Mouse (Mus musculus) heart, embryonic 13.5 days (tissue): Measurements from ENCODE around the gene Nostrin. TPM values are rescaled to one million over a fixed set of nuclear protein-coding genes. Genes with fewer than 3 reads are reported as not detected.

Experiments used
- ATAC-seq: fragments of 200-750 bp; cut with Nextera tagmentation; 2 replicates; pipeline ENCODE4 v1.8.0; 2017; ENCODE audit warnings: moderate TSS enrichment; ENCODE audit not compliant: insufficient number of reproducible peaks, low FRiP score, low TSS enrichment; ENCODE audit errors: extremely low read depth
- H3K27ac ChIP-seq: fragments of 300-500 bp; sonication (generic); replicated peaks from 2 replicates; pipeline ENCODE4 v1.5.1; 2015; ENCODE audit warnings: moderate library complexity, mild to moderate bottlenecking, inconsistent platforms
- H3K27me3 ChIP-seq: fragments of 300-500 bp; sonication (generic); replicated peaks from 2 replicates; pipeline ENCODE4 v1.6.1; 2015; ENCODE audit warnings: mild to moderate bottlenecking, inconsistent platforms
- H3K36me3 ChIP-seq: fragments of 300-500 bp; sonication (generic); 2 replicates; pipeline ENCODE4 v1.6.1; 2015; ENCODE audit warnings: mild to moderate bottlenecking, inconsistent platforms
- H3K4me1 ChIP-seq: fragments of 300-500 bp; sonication (generic); 2 replicates; pipeline ENCODE4 v1.6.1; 2015; ENCODE audit warnings: inconsistent platforms
- H3K4me2 ChIP-seq: fragments of 300-500 bp; sonication (generic); 2 replicates; pipeline ENCODE4 v1.6.1; 2015; ENCODE audit warnings: inconsistent platforms, mild to moderate bottlenecking, moderate library complexity
- H3K4me3 ChIP-seq: fragments of 300-500 bp; sonication (generic); 2 replicates; pipeline ENCODE4 v1.5.1; 2015; ENCODE audit warnings: moderate library complexity, mild to moderate bottlenecking, inconsistent platforms
- H3K9ac ChIP-seq: fragments of 300-500 bp; sonication (generic); 2 replicates; pipeline ENCODE4 v1.6.1; 2015; ENCODE audit warnings: inconsistent platforms, mild to moderate bottlenecking, moderate library complexity
- H3K9me3 ChIP-seq: fragments of 300-500 bp; sonication (generic); 2 replicates; pipeline ENCODE4 v1.6.1; 2016; ENCODE audit warnings: inconsistent platforms
- WGBS: fragments of 180-500 bp; shearing (Covaris S2); methylation state at CpG from one replicate; pipeline ENCODE4 v1.1.7; 2015; ENCODE audit warnings: mixed read lengths; 5-methylcytosine and 5-hydroxymethylcytosine counted together
- polyA plus RNA-seq: library from polyadenylated mRNA; unstranded; fragments of >200 nt; fragmentation: Nextera tagmentation; extraction: Ambion mirVana; gene quantifications from 2 replicates; pipeline ENCODE4 v1.2.1, GENCODE M21; 2015

The Nostrin gene
- polyA plus RNA-seq, 1 experiment from 2014 or later, result 2.9 TPM

DNA sequence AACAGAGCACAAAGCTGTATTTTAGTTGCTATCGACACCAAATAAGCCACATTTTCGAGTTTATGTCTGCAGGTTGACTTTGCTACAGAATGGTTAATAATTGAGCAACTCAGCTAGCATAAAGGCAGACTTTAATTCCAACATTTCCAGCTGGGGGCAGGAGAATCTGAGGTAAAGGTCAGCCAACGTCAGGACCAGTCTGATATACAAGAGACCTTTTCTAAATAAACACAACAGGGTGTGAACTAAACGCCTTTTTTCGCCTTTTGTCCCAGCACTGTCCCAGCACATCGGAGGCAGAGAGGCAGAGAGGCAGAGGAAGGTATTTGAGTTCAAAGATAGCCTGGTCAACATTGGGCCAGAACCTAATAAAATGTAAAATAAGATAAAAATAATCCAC is 69.6 kb downstream of the Nostrin start:
- peak overlapping the region; percentile 84 for H3K27ac ChIP-seq

DNA sequence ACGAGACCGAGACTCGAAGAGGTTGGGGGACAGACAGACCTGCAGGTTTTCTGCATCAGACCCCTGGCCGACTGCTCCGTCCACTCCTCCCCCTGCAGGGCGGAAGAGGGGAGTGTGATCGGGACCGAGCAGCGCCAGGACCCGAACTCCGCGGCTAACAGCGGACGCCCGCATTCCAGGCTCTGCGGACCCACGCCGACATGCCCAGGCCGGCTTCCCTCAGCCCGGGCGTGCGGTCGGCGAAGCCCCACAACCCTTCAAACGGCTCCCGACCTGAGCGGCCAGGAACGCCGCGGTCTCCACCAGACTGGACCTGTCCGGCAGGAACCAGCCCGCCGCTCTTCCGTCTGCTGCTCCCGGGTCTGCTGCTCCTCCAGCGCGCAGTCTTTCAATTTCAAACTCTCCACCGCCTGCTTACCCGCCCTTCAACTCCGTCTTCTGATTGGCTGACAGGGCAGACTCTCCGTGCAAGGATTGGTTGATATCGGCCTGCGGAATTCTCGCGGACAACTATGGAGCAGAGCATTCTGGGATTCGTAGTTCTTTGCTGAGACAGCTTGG is 70.3 kb downstream of the Nostrin start, which contains the start of gene Spc25:
Gene Spc25, minus strand, starts transcription at position 404 of the 561 bp plus-strand sequence.
- H3K4me2 ChIP-seq, result peak within 1 kb of the TSS; percentile 84
- under 1% methylated on average over 43 of the region's 46 CpGs for WGBS

More for the DNA sequence above, 69.6 kb downstream of the Nostrin start:
- Histone ChIP-seq H3K4me2 (peak overlapping the region; percentile 84), H3K9ac (peak overlapping the region; percentile 92), H3K4me1 (peaks cover 13% of the 10 kb centered on the region), H3K4me3 (peak overlapping the region; percentile 96), H3K36me3 (peaks cover 25% of the 10 kb centered on the region), H3K27me3 (no peaks in the 10 kb centered on the region), H3K9me3 (no peaks in the 10 kb centered on the region)
- WGBS, result 22% methylated on average over 6 of the region's 6 CpGs
- no peak for ATAC-seq

DNA sequence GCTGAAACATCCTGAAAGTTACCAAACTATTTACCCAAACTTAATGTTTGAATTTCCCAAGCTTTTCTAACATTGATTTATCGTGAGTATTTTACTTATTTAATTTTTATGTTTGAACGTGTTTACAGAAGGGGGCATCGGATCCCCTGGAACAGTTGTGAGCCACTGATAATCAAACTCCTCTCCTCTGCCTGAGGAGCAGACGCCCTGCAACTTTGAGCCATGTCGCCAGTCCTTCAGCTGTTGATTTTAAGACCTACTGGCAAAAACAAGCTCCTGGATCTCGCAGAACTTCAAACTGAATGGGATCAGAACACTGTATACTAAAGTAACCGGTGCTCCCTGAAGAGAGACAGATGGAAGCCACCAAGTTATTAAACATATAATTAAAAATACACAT is 70.9 kb downstream of the Nostrin start:
- WGBS, result 17% methylated on average over 7 of the region's 7 CpGs
- no peaks in the 10 kb centered on the region for H3K9me3 ChIP-seq

More for the DNA sequence above, 70.3 kb downstream of the Nostrin start, which contains the start of gene Spc25:
- no peaks in the 10 kb centered on the region for H3K27me3 ChIP-seq
- peak; percentile 98 for ATAC-seq
- H3K27ac ChIP-seq, result peak within 1 kb of the TSS; percentile 84
- peaks cover 13% of the 10 kb centered on the region for H3K4me1 ChIP-seq
- H3K9me3 ChIP-seq, result no peaks in the 10 kb centered on the region
- peak within 1 kb of the TSS; percentile 92 for H3K9ac ChIP-seq
- H3K4me3 ChIP-seq, result peak within 1 kb of the TSS; percentile 96
- H3K36me3 ChIP-seq, result peaks cover 23% of the 10 kb centered on the region

DNA sequence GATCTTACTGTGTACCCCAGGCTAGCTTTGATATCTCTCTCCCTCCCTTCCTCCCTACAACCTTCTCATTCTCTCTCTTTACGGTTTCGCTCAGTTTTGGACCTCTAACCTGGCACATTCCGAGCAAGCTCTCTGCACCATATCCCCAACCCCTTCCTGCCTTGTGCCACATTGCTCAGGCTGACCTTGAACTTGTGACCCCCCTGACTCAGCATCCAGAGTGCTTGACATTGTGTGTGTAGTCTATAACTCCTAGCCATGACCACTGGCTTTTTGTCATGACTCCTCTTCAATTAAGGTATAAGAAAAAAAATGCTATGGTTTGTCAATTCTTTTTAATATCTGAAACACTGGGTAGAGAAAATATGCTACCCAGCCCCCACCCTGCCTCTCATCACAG is 74.1 kb downstream of the Nostrin start:
- no peak overlapping the region for H3K27ac ChIP-seq
- H3K36me3 ChIP-seq, result no peaks in the 10 kb centered on the region
- WGBS, result 72% methylated on average over 3 of the region's 3 CpGs
- H3K9ac ChIP-seq, result no peak overlapping the region
- H3K27me3 ChIP-seq, result no peaks in the 10 kb centered on the region
- no peaks in the 10 kb centered on the region for H3K9me3 ChIP-seq
- no peak overlapping the region for H3K4me3 ChIP-seq
- ATAC-seq, result no peak
- H3K4me2 ChIP-seq, result no peak overlapping the region
- H3K4me1 ChIP-seq, result peaks cover 10% of the 10 kb centered on the region

More for the DNA sequence above, 70.9 kb downstream of the Nostrin start:
- Histone ChIP-seq H3K27ac (no peak overlapping the region), H3K9ac (peak overlapping the region; percentile 53), H3K27me3 (no peaks in the 10 kb centered on the region), H3K4me1 (peaks cover 13% of the 10 kb centered on the region), H3K4me3 (peak overlapping the region; percentile 96), H3K36me3 (peaks cover 16% of the 10 kb centered on the region), H3K4me2 (peak overlapping the region; percentile 84)
- ATAC-seq, result no peak

DNA sequence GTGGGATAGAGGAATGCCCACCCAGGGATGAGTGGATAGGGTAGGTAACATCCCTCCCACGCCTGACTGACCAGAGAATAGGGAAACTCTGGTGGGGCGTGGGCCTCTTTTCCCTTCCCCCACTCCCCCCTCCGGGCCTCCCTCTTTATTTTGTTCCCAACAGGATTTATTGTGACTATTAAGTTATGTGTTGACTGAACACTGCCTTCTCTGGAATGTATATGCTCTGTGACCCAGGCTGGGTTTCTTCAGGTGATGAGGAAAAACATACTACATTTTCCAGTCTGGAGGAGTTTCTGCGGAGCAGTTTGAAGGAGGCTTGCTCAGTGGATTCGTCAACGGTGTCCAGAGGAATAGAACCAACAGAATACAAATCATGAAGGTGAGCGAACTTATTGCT is 75.2 kb downstream of the Nostrin start, which contains the start of gene G6pc2:
Gene G6pc2, plus strand, starts transcription at position 301 of the 400 bp plus-strand sequence.
- Histone ChIP-seq H3K9me3 (no peaks in the 10 kb centered on the region), H3K4me3 (no peak within 1 kb of the TSS), H3K9ac (no peak within 1 kb of the TSS), H3K4me1 (0 out of 2 replicates have a peak, but pooled peaks cover 2% of the 10 kb centered on the region), H3K27me3 (no peaks in the 10 kb centered on the region), H3K36me3 (no peaks in the 10 kb centered on the region), H3K27ac (no peak within 1 kb of the TSS), H3K4me2 (no peak within 1 kb of the TSS)
- WGBS, result 73% methylated on average over 7 of the region's 7 CpGs
- ATAC-seq, result no peak

DNA sequence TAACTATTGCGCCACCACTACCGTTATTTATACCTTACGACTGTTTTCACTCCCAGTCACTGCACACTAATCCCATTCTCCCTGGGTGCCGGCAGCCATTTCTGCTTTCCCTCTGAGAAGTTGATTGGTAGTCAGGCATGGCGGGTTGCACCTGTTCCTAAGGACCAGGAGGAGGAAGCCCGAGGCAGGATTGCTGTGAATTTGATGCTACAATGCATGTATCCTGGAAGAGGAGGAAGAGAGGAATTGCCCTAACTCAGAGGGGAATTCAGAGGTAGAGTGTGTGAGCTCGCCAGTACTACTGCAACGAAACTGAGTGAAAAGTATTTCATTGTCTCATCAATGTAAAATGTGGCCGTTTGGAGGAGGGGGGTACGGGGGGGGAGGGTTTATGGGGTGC is 77.1 kb downstream of the Nostrin start:
- Histone ChIP-seq H3K36me3 (no peaks in the 10 kb centered on the region), H3K4me1 (no peaks in the 10 kb centered on the region), H3K27me3 (no peaks in the 10 kb centered on the region), H3K9me3 (no peaks in the 10 kb centered on the region), H3K4me2 (no peak overlapping the region), H3K4me3 (no peak overlapping the region), H3K27ac (no peak overlapping the region), H3K9ac (no peak overlapping the region)
- 65% methylated on average over 10 of the region's 10 CpGs for WGBS
- no peak for ATAC-seq

DNA sequence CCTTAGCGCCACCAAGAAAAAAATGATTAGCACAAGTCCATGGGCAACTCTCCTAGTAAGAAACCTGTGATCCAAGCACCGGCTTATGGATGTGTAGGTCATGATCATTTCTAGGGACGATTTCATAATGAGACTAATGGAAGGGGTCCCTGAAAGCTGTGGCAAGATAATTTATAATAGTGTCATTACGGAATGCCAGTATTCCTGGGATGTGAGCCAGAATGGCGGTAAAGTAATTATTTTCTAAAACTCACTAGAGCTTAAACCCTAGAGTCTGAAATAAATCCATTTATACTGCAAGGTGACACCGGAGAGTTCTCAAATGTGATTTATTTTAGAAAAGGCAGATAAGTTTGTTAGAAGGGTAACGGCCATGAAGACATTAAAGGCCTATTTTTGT is 79.6 kb downstream of the Nostrin start:
- no peaks in the 10 kb centered on the region for H3K9me3 ChIP-seq
- WGBS, result 78% methylated on average over 7 of the region's 7 CpGs
- no peaks in the 10 kb centered on the region for H3K36me3 ChIP-seq
- no peak for ATAC-seq
- H3K27me3 ChIP-seq, result no peaks in the 10 kb centered on the region
- no peak overlapping the region for H3K4me2 ChIP-seq
- no peak overlapping the region for H3K4me3 ChIP-seq
- no peak overlapping the region for H3K9ac ChIP-seq
- H3K4me1 ChIP-seq, result no peaks in the 10 kb centered on the region
- H3K27ac ChIP-seq, result no peak overlapping the region

DNA sequence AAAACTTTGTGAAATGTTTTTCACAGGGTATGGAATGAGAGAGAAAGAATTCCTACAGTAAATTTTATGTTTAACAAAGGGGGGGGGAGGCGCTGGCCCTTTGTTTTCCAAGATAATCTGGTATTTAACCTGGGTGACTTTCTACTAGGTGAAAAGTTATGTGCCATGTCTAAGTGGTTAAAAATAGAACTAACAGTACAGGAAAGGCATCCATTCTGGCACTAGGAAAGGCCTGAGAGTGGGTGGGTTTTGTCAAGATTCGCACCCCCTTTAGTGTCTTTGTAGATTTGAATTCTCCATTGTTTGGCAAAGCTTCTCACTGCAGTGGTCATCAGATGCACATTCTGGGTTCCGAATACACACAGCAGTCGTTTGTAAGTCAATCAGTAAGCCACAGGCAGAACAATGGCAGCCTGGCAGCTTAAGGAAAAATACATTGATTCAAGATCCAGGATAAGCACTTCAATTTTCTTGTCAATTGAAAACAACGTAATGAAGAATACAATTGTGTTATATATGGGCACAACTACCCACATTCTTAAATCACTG is 86.3 kb downstream of the Nostrin start:
- Histone ChIP-seq H3K9me3 (no peaks in the 10 kb centered on the region), H3K27me3 (no peaks in the 10 kb centered on the region), H3K4me2 (no peak overlapping the region), H3K4me3 (no peak overlapping the region), H3K27ac (0 out of 2 replicates have a peak overlapping the region, but pooled peaks have one; percentile 8), H3K9ac (no peak overlapping the region), H3K36me3 (no peaks in the 10 kb centered on the region), H3K4me1 (0 out of 2 replicates have a peak, but pooled peaks cover 4% of the 10 kb centered on the region)
- no peak for ATAC-seq
- 55% methylated on average over 5 of the region's 5 CpGs for WGBS

DNA sequence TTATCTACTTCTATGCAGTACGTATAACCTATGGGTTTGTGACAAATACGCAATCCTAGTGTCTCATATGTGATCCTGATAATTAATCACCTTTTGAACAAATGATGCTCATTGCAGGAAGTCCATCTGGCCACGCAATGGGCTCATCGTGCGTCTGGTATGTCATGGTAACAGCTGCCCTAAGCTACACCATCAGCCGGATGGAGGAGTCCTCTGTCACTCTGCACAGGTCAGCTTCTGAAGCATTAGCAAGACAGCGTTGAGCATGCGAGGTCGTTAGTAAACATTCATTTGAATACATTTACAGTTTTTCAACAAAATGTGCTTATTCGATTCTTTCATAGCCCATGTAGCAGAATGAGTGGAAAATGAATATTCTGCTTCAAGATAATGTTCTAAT is 87.2 kb downstream of the Nostrin start:
- no peaks in the 10 kb centered on the region for H3K36me3 ChIP-seq
- H3K27ac ChIP-seq, result no peak overlapping the region
- 0 out of 2 replicates have a peak, but pooled peaks cover 4% of the 10 kb centered on the region for H3K4me1 ChIP-seq
- WGBS, result 78% methylated on average over 10 of the region's 10 CpGs
- no peak for ATAC-seq
- no peaks in the 10 kb centered on the region for H3K27me3 ChIP-seq
- no peak overlapping the region for H3K9ac ChIP-seq
- H3K4me3 ChIP-seq, result no peak overlapping the region
- H3K4me2 ChIP-seq, result no peak overlapping the region
- H3K9me3 ChIP-seq, result no peaks in the 10 kb centered on the region

DNA sequence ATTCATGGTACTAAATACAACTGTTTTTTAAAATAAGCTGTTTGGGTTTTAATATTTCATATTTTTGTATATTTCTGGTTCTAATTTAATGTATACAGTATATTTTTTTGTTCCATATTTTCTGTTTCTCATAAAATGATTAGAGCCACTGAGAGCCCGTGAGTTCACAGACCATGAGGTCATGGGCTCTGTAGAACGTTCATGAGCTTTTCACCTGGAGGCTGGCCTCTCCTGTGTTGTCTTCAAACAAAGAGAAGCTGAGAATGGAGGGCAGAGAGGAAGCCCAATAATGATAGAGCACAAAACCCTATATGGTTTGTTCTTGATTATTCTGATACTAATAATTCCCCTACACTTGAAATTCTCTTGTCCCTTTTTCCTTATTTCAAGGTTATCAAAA is 89.1 kb downstream of the Nostrin start:
- 47% methylated on average over 2 of the region's 2 CpGs for WGBS
- H3K4me2 ChIP-seq, result no peak overlapping the region
- H3K27ac ChIP-seq, result no peak overlapping the region
- ATAC-seq, result no peak
- H3K9ac ChIP-seq, result no peak overlapping the region
- no peaks in the 10 kb centered on the region for H3K27me3 ChIP-seq
- H3K4me1 ChIP-seq, result 0 out of 2 replicates have a peak, but pooled peaks cover 4% of the 10 kb centered on the region
- no peaks in the 10 kb centered on the region for H3K9me3 ChIP-seq
- no peak overlapping the region for H3K4me3 ChIP-seq
- no peaks in the 10 kb centered on the region for H3K36me3 ChIP-seq

DNA sequence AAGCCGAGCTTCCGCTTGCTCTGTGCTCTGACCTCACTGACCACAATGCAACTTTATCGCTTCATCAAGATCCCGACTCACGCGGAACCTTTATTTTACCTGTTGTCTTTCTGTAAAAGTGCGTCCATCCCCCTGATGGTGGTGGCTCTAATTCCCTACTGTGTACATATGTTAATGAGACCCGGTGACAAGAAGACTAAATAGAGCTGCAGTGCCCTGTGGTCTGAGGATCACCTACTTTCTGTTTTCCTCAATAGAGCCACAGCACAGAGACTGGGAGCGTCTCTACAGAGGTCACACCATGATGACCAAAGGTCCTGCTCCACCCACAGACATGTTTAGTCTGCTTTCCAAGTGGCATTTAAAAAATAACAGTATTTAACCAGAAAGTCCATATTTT is 91.3 kb downstream of the Nostrin start:
- ATAC-seq, result no peak
- Histone ChIP-seq H3K36me3 (no peaks in the 10 kb centered on the region), H3K4me1 (0 out of 2 replicates have a peak, but pooled peaks cover 2% of the 10 kb centered on the region), H3K4me3 (no peak overlapping the region), H3K9ac (no peak overlapping the region), H3K27ac (no peak overlapping the region), H3K27me3 (no peaks in the 10 kb centered on the region), H3K9me3 (no peaks in the 10 kb centered on the region), H3K4me2 (no peak overlapping the region)
- 85% methylated on average over 9 of the region's 9 CpGs for WGBS

DNA sequence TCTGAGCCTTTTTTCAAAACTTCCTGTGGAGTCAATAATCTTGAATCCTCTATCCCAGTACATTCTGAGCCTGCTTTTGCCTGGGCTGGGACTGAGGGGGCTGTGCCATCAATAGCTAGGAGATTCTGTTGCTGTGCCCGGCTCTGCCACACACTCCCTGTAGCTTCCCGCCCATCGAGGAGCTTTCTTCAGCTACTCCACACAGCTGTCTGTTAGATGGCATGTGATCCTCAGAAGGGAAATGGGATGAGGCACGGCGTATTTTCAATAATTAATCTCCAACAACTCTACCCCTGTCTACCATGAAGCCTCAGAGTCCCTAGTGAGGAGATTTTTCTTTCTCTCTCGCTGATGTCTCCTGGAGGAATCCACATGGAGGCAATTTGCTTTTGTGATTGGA is 93.0 kb downstream of the Nostrin start:
- WGBS, result 67% methylated on average over 6 of the region's 6 CpGs
- ATAC-seq, result no peak
- no peak overlapping the region for H3K4me3 ChIP-seq
- H3K27me3 ChIP-seq, result no peaks in the 10 kb centered on the region
- H3K4me2 ChIP-seq, result no peak overlapping the region
- H3K36me3 ChIP-seq, result no peaks in the 10 kb centered on the region
- no peak overlapping the region for H3K9ac ChIP-seq
- H3K4me1 ChIP-seq, result no peaks in the 10 kb centered on the region
- H3K9me3 ChIP-seq, result no peaks in the 10 kb centered on the region
- H3K27ac ChIP-seq, result no peak overlapping the region
